Mouse (Mus musculus) neural tube, embryonic 14.5 days (tissue): ENCODE results near the gene Slc43a1. TPM values are rescaled to one million over a fixed set of nuclear protein-coding genes. Genes with fewer than 3 reads are reported as not detected.

Source experiments
- ATAC-seq: fragments of 200-750 bp; cut with Nextera tagmentation; 2 replicates; pipeline ENCODE4 v1.8.0; 2017; ENCODE audit warnings: low read depth, mild to moderate bottlenecking, moderate TSS enrichment, moderate library complexity
- H3K27ac ChIP-seq: fragments of 300-500 bp; sonication (generic); 2 replicates; pipeline ENCODE4 v1.5.1; 2014; ENCODE audit warnings: low read depth, mild to moderate bottlenecking, control low read depth, low read length, moderate library complexity, mixed read lengths
- H3K27me3 ChIP-seq: fragments of 300-500 bp; sonication (generic); 2 replicates; pipeline ENCODE4 v1.6.1; 2014; ENCODE audit warnings: low read length; ENCODE audit not compliant: control insufficient read depth, insufficient read depth
- H3K36me3 ChIP-seq: fragments of 300-500 bp; sonication (generic); 2 replicates; pipeline ENCODE4 v1.6.1; 2014; ENCODE audit warnings: low read length, mixed read lengths; ENCODE audit not compliant: control insufficient read depth, insufficient read depth
- H3K4me1 ChIP-seq: fragments of 300-500 bp; sonication (generic); 2 replicates; pipeline ENCODE4 v1.6.1; 2014; ENCODE audit warnings: low read length; ENCODE audit not compliant: control insufficient read depth, insufficient read depth
- H3K4me2 ChIP-seq: fragments of 300-500 bp; sonication (generic); 2 replicates; pipeline ENCODE4 v1.6.1; 2014; ENCODE audit warnings: mild to moderate bottlenecking, low read depth, low read length, control low read depth
- H3K4me3 ChIP-seq: fragments of 300-500 bp; sonication (generic); 2 replicates; pipeline ENCODE4 v1.5.1; 2014; ENCODE audit warnings: low read depth, low read length, control low read depth, mixed read lengths
- H3K9ac ChIP-seq: fragments of 300-500 bp; sonication (generic); replicated peaks from 2 replicates; pipeline ENCODE4 v1.6.1; 2014; ENCODE audit warnings: low read depth, mild to moderate bottlenecking, control low read depth, low read length, mixed read lengths
- H3K9me3 ChIP-seq: fragments of 300-500 bp; sonication (generic); 2 replicates; pipeline ENCODE4 v1.6.1; 2016; ENCODE audit warnings: low read length; ENCODE audit not compliant: control insufficient read depth
- WGBS: fragments of 180-500 bp; shearing (Covaris S2); extraction: QIAGEN DNeasy Blood & Tissue Kit; methylation state at CpG from one replicate; pipeline ENCODE4 v1.1.7; 2014; 5-methylcytosine and 5-hydroxymethylcytosine counted together
- polyA plus RNA-seq: library from polyadenylated mRNA; unstranded; fragments of >200 nt; fragmentation: Nextera tagmentation; extraction: Ambion mirVana; gene quantifications from 2 replicates; pipeline ENCODE4 v1.2.1, GENCODE M21; 2014

Slc43a1 gene
- polyA plus RNA-seq, 1 experiment from 2014 or later: 0.63 TPM

GRCm38 (mm10) chr2:84838993-84839980, 637 bp downstream of the Slc43a1 start:
- Histone ChIP-seq H3K4me3 (peak overlapping the region; percentile 48), H3K27ac (no peak overlapping the region), H3K9me3 (no peaks in the 10 kb centered on the region), H3K4me1 (peaks cover 15% of the 10 kb centered on the region), H3K9ac (peak overlapping the region; percentile 25), H3K4me2 (peak overlapping the region; percentile 96), H3K36me3 (no peaks in the 10 kb centered on the region), H3K27me3 (peaks cover 27% of the 10 kb centered on the region; the same call in 1 of the 2 replicates)
- WGBS: under 1% methylated on average over 47 of the region's 47 CpGs
- peak; percentile 1; the same call in 1 of the 2 replicates for ATAC-seq

GRCm38 (mm10) chr2:84840016-84840747, 1.5 kb downstream of the Slc43a1 start:
- Histone ChIP-seq H3K4me1 (peaks cover 15% of the 10 kb centered on the region), H3K4me2 (peak overlapping the region; percentile 96), H3K9ac (peak overlapping the region; percentile 25), H3K4me3 (peak overlapping the region; percentile 48), H3K36me3 (no peaks in the 10 kb centered on the region), H3K27me3 (peaks cover 27% of the 10 kb centered on the region; the same call in 1 of the 2 replicates), H3K27ac (no peak overlapping the region), H3K9me3 (no peaks in the 10 kb centered on the region)
- ATAC-seq: peak; percentile 85
- WGBS: under 1% methylated on average over 50 of the region's 54 CpGs

DNA sequence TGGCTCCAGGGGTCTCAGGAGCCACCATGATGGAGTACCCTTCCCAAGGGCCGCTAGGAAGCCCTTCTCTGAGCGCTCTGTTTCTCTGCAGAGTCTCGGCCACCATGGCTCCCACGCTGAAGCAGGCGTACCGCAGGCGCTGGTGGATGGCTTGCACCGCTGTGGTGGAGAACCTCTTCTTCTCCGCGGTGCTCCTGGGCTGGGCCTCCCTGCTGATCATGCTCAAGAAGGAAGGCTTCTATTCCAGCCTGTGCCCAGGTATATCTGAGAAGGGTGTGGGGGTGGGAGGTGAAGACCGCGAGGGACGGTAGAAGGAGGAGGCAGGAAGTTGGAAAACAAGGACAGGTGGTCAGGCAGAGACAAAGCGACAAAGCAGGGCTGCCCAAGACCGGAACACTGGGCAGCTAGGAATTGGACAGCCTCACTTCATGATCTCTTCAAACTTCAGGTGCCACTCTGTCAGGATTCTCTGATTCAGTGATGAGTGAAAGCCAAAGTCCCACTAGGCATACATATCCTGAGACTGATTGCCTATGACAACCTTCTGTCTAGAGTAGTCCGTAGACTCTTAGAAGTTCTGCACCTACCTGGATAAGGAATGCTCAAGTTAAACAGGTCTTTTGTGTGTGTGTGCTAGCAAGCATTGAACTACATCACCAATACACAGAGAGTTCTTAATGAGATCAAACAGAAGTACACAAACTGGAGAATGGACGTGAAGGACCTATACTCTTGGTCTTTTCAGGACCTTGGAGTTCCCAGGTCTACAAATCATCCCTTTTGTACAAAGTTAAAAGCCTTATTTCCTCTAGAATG, 2.3 kb downstream of the Slc43a1 start:
- H3K27ac ChIP-seq: no peak overlapping the region
- 8% methylated on average over 17 of the region's 17 CpGs for WGBS
- no peaks in the 10 kb centered on the region for H3K36me3 ChIP-seq
- no peaks in the 10 kb centered on the region for H3K9me3 ChIP-seq
- peak overlapping the region; percentile 25 for H3K9ac ChIP-seq
- H3K27me3 ChIP-seq: peaks cover 27% of the 10 kb centered on the region; the same call in 1 of the 2 replicates
- peak overlapping the region; percentile 48 for H3K4me3 ChIP-seq
- peak; percentile 35; the same call in 1 of the 2 replicates for ATAC-seq
- peak overlapping the region; percentile 96 for H3K4me2 ChIP-seq
- H3K4me1 ChIP-seq: peaks cover 15% of the 10 kb centered on the region

DNA sequence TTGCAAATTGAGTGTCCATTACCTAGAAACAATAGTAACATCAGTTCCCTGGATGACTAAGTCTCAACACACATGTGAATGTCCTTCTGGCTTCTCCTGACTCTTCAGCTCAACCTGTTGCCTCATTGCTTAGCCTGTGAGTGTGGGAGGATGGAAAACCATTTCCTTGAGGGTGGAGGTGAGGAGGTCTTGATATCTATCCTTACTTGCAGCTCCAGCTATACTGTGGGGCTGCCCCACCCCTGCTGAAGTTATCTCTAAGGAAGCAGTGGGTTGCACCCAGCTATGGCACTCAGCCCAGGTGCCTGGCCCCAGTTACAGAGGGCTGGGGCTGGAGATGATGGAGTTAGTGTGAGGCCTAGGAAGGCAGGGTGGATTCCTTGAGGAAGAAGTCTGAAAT, 3.3 kb downstream of the Slc43a1 start:
- ATAC-seq: no peak
- no peak overlapping the region for H3K9ac ChIP-seq
- no peak overlapping the region for H3K4me2 ChIP-seq

DNA sequence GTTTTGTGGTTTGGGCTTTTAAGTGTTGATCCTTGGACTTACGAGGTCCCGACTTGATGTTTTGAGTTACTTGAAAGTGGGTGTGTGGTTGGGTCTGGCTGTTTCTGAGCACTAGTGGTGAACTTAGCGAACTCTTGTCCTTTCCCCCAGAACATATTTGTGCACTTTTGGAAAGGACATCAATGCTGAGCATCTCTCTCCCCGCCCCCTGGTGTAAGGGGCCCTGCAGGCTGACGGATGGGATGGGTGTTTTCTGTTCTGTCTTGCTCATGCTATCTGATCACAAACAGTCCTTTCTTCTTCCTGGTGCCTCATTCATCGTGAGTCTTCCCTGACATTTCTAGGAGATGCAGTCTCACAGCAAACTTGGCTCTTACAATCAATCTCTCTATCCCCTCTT, 5.0 kb downstream of the Slc43a1 start:
- H3K36me3 ChIP-seq: no peaks in the 10 kb centered on the region
- peaks cover 15% of the 10 kb centered on the region for H3K4me1 ChIP-seq
- H3K4me3 ChIP-seq: no peak overlapping the region
- H3K4me2 ChIP-seq: no peak overlapping the region
- 86% methylated on average over 6 of the region's 6 CpGs for WGBS
- H3K27ac ChIP-seq: no peak overlapping the region
- no peak overlapping the region for H3K9ac ChIP-seq
- no peak for ATAC-seq
- H3K27me3 ChIP-seq: peaks cover 17% of the 10 kb centered on the region; the same call in 1 of the 2 replicates
- no peaks in the 10 kb centered on the region for H3K9me3 ChIP-seq

More for the DNA sequence above, 3.3 kb downstream of the Slc43a1 start:
- Histone ChIP-seq H3K27ac (no peak overlapping the region), H3K27me3 (peaks cover 27% of the 10 kb centered on the region; the same call in 1 of the 2 replicates), H3K36me3 (no peaks in the 10 kb centered on the region), H3K4me1 (peaks cover 15% of the 10 kb centered on the region), H3K4me3 (no peak overlapping the region), H3K9me3 (no peaks in the 10 kb centered on the region)

DNA sequence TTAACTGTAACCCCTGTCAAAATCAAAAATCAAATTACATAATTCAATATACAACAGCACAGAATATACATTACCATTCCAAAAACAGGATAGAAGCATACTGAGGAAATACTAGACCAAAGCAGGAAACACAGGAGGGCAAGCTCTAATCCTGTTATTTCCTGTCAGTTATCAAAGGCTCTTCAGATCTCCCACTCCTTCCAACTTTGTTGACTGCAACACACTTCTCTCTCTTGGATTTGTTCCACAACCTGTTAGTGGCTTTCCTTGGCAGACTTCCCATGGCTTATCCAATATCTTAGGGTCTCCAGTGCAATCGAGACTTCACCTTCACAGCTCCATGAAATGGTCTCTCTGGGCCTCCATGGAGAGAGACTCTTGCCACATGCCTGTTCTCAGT, 6.6 kb downstream of the Slc43a1 start:
- H3K4me1 ChIP-seq: peaks cover 5% of the 10 kb centered on the region; the same call in 1 of the 2 replicates
- no peaks in the 10 kb centered on the region for H3K9me3 ChIP-seq
- peaks cover 9% of the 10 kb centered on the region; the same call in 1 of the 2 replicates for H3K27me3 ChIP-seq
- no peaks in the 10 kb centered on the region for H3K36me3 ChIP-seq
- no peak for ATAC-seq
- no peak overlapping the region for H3K4me3 ChIP-seq
- no peak overlapping the region for H3K4me2 ChIP-seq
- H3K9ac ChIP-seq: no peak overlapping the region
- 79% methylated on average over 1 of the region's 1 CpGs for WGBS
- no peak overlapping the region for H3K27ac ChIP-seq

- Histone ChIP-seq H3K9ac (no peak overlapping the region), H3K9me3 (no peaks in the 10 kb centered on the region), H3K4me2 (no peak overlapping the region), H3K4me3 (no peak overlapping the region), H3K4me1 (no peaks in the 10 kb centered on the region), H3K27ac (no peak overlapping the region), H3K36me3 (no peaks in the 10 kb centered on the region), H3K27me3 (no peaks in the 10 kb centered on the region)
- whole genome bisulfite sequencing: 57% methylated on average over 7 of the region's 7 CpGs
- ATAC-seq: no peak
These were observed 11.9 kb downstream of the Slc43a1 start for GRCm38 (mm10) chr2:84850407-84851129.
